Comparison of ENCODE assay signal across 15 mouse cellular contexts in genomic region chr4:114900866-114901642, GRCm38 (mm10). TPM values are rescaled to one million over a fixed set of nuclear protein-coding genes. Genes with fewer than 3 reads are reported as not detected.
DNase-seq lines count a peak whose midpoint lies in the region; ATAC-seq and TF ChIP-seq lines count a peak whose summit lies in the region.
"Had no signal": no experiment of that assay in that cellular context is flagged by ENCODE, and none has a peak within 500 bp of the region (broad histone marks: within the 10 kb centered on the region; RNA-seq: fewer than 3 reads in every experiment).

No protein-coding gene starts in this region.

- 0 out of 2 replicates have a peak, but pooled peaks have one; percentile 7 for ATAC-seq in hindbrain, embryonic 12.5 days (ENCODE audit: low FRiP score)
- no peak for ATAC-seq in hindbrain, embryonic 14.5 days (ENCODE audit: low FRiP score)
- ATAC-seq in neural tube, embryonic 15.5 days (ENCODE audit: low FRiP score) = no peak
- no peak for ATAC-seq in embryonic facial prominence, embryonic 13.5 days (ENCODE audit: insufficient number of reproducible peaks, insufficient read depth, low FRiP score, low TSS enrichment, low read depth)
- ATAC-seq in limb, embryonic 14.5 days (ENCODE audit: low FRiP score, low read depth) = no peak
- ATAC-seq: liver, embryonic 12.5 days; lung, postnatal 0 days had no signal

- H3K27ac ChIP-seq in hindbrain, embryonic 12.5 days = no peak overlapping the region
- no peak overlapping the region for H3K27ac ChIP-seq in hindbrain, embryonic 14.5 days
- H3K27ac ChIP-seq in neural tube, embryonic 15.5 days (replicated peaks) = no peak overlapping the region
- H3K27ac ChIP-seq in embryonic facial prominence, embryonic 13.5 days = no peak overlapping the region
- H3K27ac ChIP-seq in limb, embryonic 14.5 days (replicated peaks; ENCODE audit: low read depth, low read length) = no peak overlapping the region
- H3K27ac ChIP-seq: gastrocnemius, adult 2 months; hindbrain, embryonic 15.5 days; left cerebral cortex, adult 2 months; liver, embryonic 12.5 days had no signal

- intact Hi-C loops in left cerebral cortex, postnatal 36 days (cut with DNase I) = no loop called here

- H3K4me1 ChIP-seq in hindbrain, embryonic 12.5 days = peaks cover 15% of the 10 kb centered on the region
- H3K4me1 ChIP-seq in hindbrain, embryonic 14.5 days (replicated peaks; ENCODE audit: control insufficient read depth, insufficient read depth, low read length) = no peaks in the 10 kb centered on the region
- no peaks in the 10 kb centered on the region for H3K4me1 ChIP-seq in neural tube, embryonic 15.5 days
- H3K4me1 ChIP-seq in embryonic facial prominence, embryonic 13.5 days = peaks cover 6% of the 10 kb centered on the region; the same call in 1 of the 2 replicates
- 0 out of 2 replicates have a peak, but pooled peaks cover 4% of the 10 kb centered on the region for H3K4me1 ChIP-seq in limb, embryonic 14.5 days (ENCODE audit: control insufficient read depth, insufficient read depth, low read length)
- H3K4me1 ChIP-seq: hindbrain, embryonic 15.5 days; liver, embryonic 12.5 days had no signal

- peak overlapping the region; percentile 46 for H3K4me2 ChIP-seq in hindbrain, embryonic 12.5 days (replicated peaks)
- no peak overlapping the region for H3K4me2 ChIP-seq in hindbrain, embryonic 14.5 days (replicated peaks)
- H3K4me2 ChIP-seq in neural tube, embryonic 15.5 days = no peak overlapping the region
- peak overlapping the region; percentile 60 for H3K4me2 ChIP-seq in embryonic facial prominence, embryonic 13.5 days
- H3K4me2 ChIP-seq in limb, embryonic 14.5 days (replicated peaks; ENCODE audit: low read depth, low read length, severe bottlenecking) = peak overlapping the region; percentile 44; the same call in 1 of the 2 replicates
- H3K4me2 ChIP-seq: hindbrain, embryonic 15.5 days; liver, embryonic 12.5 days had no signal

- H3K4me3 ChIP-seq in hindbrain, embryonic 12.5 days = peak overlapping the region; percentile 26; the same call in 1 of the 2 replicates
- H3K4me3 ChIP-seq in hindbrain, embryonic 14.5 days (replicated peaks; ENCODE audit: low read length) = no peak overlapping the region
- H3K4me3 ChIP-seq in neural tube, embryonic 15.5 days (replicated peaks) = no peak overlapping the region
- peak overlapping the region; percentile 37 for H3K4me3 ChIP-seq in embryonic facial prominence, embryonic 13.5 days
- H3K4me3 ChIP-seq in limb, embryonic 14.5 days (replicated peaks; ENCODE audit: low read length) = 0 out of 2 replicates have a peak overlapping the region, but pooled peaks have one; percentile 23
- H3K4me3 ChIP-seq: hindbrain, embryonic 15.5 days; left cerebral cortex, adult 2 months had no signal

- no peaks in the 10 kb centered on the region for H3K9me3 ChIP-seq in hindbrain, embryonic 12.5 days (replicated peaks)
- H3K9me3 ChIP-seq in hindbrain, embryonic 14.5 days (ENCODE audit: control insufficient read depth, low read length) = no peaks in the 10 kb centered on the region
- H3K9me3 ChIP-seq in neural tube, embryonic 15.5 days (replicated peaks) = no peaks in the 10 kb centered on the region
- no peaks in the 10 kb centered on the region for H3K9me3 ChIP-seq in embryonic facial prominence, embryonic 13.5 days
- no peaks in the 10 kb centered on the region for H3K9me3 ChIP-seq in limb, embryonic 14.5 days (ENCODE audit: control insufficient read depth, low read length)
- H3K9me3 ChIP-seq: hindbrain, embryonic 15.5 days; liver, embryonic 12.5 days had no signal

- H3K36me3 ChIP-seq in hindbrain, embryonic 12.5 days = no peaks in the 10 kb centered on the region
- no peaks in the 10 kb centered on the region for H3K36me3 ChIP-seq in hindbrain, embryonic 14.5 days (replicated peaks; ENCODE audit: control insufficient read depth, insufficient read depth)
- no peaks in the 10 kb centered on the region for H3K36me3 ChIP-seq in neural tube, embryonic 15.5 days
- H3K36me3 ChIP-seq in embryonic facial prominence, embryonic 13.5 days = no peaks in the 10 kb centered on the region
- H3K36me3 ChIP-seq in limb, embryonic 14.5 days (ENCODE audit: control insufficient read depth, insufficient read depth, low read length) = no peaks in the 10 kb centered on the region
- H3K36me3 ChIP-seq: hindbrain, embryonic 15.5 days; liver, embryonic 12.5 days had no signal

- 2% methylated on average over 33 of the region's 33 CpGs for WGBS in hindbrain, embryonic 12.5 days
- WGBS in hindbrain, embryonic 14.5 days = 2% methylated on average over 33 of the region's 33 CpGs
- 2% methylated on average over 33 of the region's 33 CpGs for WGBS in neural tube, embryonic 15.5 days
- WGBS in embryonic facial prominence, embryonic 13.5 days = 3% methylated on average over 33 of the region's 33 CpGs
- WGBS in limb, embryonic 14.5 days = 5% methylated on average over 33 of the region's 33 CpGs

- no peak for DNase-seq in hindbrain, embryonic 14.5 days (ENCODE audit: low spot score)
- DNase-seq in neural tube, embryonic 10.5 days (ENCODE audit: extremely low spot score, low spot score) = peak; percentile 49
- no peak for DNase-seq in limb, embryonic 14.5 days (ENCODE audit: low spot score)
- DNase-seq in left cerebral cortex, postnatal 36 days (ENCODE audit: low spot score in 2 of 2) = no peak
- DNase-seq in spleen, postnatal 4 days (ENCODE audit: low spot score in 2 of 2) = no peak
- DNase-seq: cerebellum, adult 9-10 months; gastrocnemius, adult 2 months had no signal

- no peak overlapping the region for H3K9ac ChIP-seq in hindbrain, embryonic 12.5 days
- H3K9ac ChIP-seq in hindbrain, embryonic 14.5 days = no peak overlapping the region
- H3K9ac ChIP-seq in neural tube, embryonic 15.5 days (replicated peaks) = no peak overlapping the region
- 0 out of 2 replicates have a peak overlapping the region, but pooled peaks have one; percentile 32 for H3K9ac ChIP-seq in embryonic facial prominence, embryonic 13.5 days
- no peak overlapping the region for H3K9ac ChIP-seq in limb, embryonic 14.5 days (ENCODE audit: low read depth, low read length, severe bottlenecking)
- H3K9ac ChIP-seq: hindbrain, embryonic 15.5 days; liver, embryonic 12.5 days had no signal

- H3K27me3 ChIP-seq in hindbrain, embryonic 12.5 days = peaks cover 96% of the 10 kb centered on the region
- H3K27me3 ChIP-seq in hindbrain, embryonic 14.5 days (ENCODE audit: control insufficient read depth, insufficient read depth, low read length) = peaks cover 94% of the 10 kb centered on the region
- H3K27me3 ChIP-seq in neural tube, embryonic 15.5 days (replicated peaks) = peaks cover 95% of the 10 kb centered on the region
- H3K27me3 ChIP-seq in embryonic facial prominence, embryonic 13.5 days = peaks cover 99% of the 10 kb centered on the region
- peaks cover 84% of the 10 kb centered on the region for H3K27me3 ChIP-seq in limb, embryonic 14.5 days (ENCODE audit: control insufficient read depth, insufficient read depth, low read length)

- no peak for TF ChIP-seq POLR2A in limb, embryonic 14.5 days (IDR thresholded peaks at IDR 0.05; ENCODE audit: borderline replicate concordance, extremely low read depth, insufficient read depth, insufficient read length)

RNA-seq across cellular contexts. Expression of gene Foxd2, which starts 7.6 kb away (rescaled TPM):
- 2.2 and 2.8 TPM in 2 replicates for polyA plus RNA-seq in hindbrain, embryonic 12.5 days (2016; fragmentation: Nextera tagmentation; extraction: Ambion mirVana)
- 0.16 TPM in 1 of 2 replicates, not detected in the other for polyA plus RNA-seq in hindbrain, embryonic 14.5 days (2014; fragmentation: Nextera tagmentation; extraction: Ambion mirVana)
- polyA plus RNA-seq in neural tube, embryonic 15.5 days (2015; fragmentation: Nextera tagmentation; extraction: Ambion mirVana) = 0.28 and 0.36 TPM in 2 replicates
- 1.8 and 2.0 TPM in 2 replicates for polyA plus RNA-seq in embryonic facial prominence, embryonic 13.5 days (2015; fragmentation: Nextera tagmentation; extraction: Ambion mirVana)
- 3.9 and 6.6 TPM in 2 replicates for polyA plus RNA-seq in limb, embryonic 14.5 days (2012; rRNA removed)
- polyA plus RNA-seq in limb, embryonic 14.5 days (2014; fragmentation: Nextera tagmentation; extraction: Ambion mirVana) = 1.2 and 1.5 TPM in 2 replicates
- under 1 TPM; 0.27 to 0.39 TPM for total RNA-seq in left cerebral cortex, postnatal 36 days (2021)
- polyA plus RNA-seq: stomach, embryonic 16.5 days had no signal

RNA-seq across cellular contexts. Expression of gene Foxe3, which starts 24.8 kb away (rescaled TPM):
- polyA plus RNA-seq in hindbrain, embryonic 12.5 days (2016; fragmentation: Nextera tagmentation; extraction: Ambion mirVana) = not detected in 2 replicates
- polyA plus RNA-seq in hindbrain, embryonic 14.5 days (2014; fragmentation: Nextera tagmentation; extraction: Ambion mirVana) = not detected in 2 replicates
- polyA plus RNA-seq in neural tube, embryonic 15.5 days (2015; fragmentation: Nextera tagmentation; extraction: Ambion mirVana) = not detected in 2 replicates
- not detected in 2 replicates for polyA plus RNA-seq in embryonic facial prominence, embryonic 13.5 days (2015; fragmentation: Nextera tagmentation; extraction: Ambion mirVana)
- not detected in 2 replicates for polyA plus RNA-seq in limb, embryonic 14.5 days (2012; rRNA removed)
- polyA plus RNA-seq in limb, embryonic 14.5 days (2014; fragmentation: Nextera tagmentation; extraction: Ambion mirVana) = not detected in 2 replicates
- total RNA-seq in left cerebral cortex, postnatal 36 days (2021) = not detected
- total RNA-seq: gastrocnemius, adult 2 months; left cerebral cortex, adult 2 months had no signal
- polyA plus RNA-seq: hindbrain, embryonic 15.5 days; liver, embryonic 12.5 days; lung, postnatal 0 days; stomach, embryonic 16.5 days had no signal

Comparison
In these comparisons a context has a peak if more than half of its experiments do, and no peak if none do; other contexts are left out.
1. H3K4me2 ChIP-seq: peak in hindbrain, embryonic 12.5 days (single experiment), embryonic facial prominence, embryonic 13.5 days (single experiment) and limb, embryonic 14.5 days (single experiment); none in hindbrain, embryonic 14.5 days (single experiment) and neural tube, embryonic 15.5 days (single experiment).
2. H3K4me3 ChIP-seq: peak in hindbrain, embryonic 12.5 days (single experiment), embryonic facial prominence, embryonic 13.5 days (single experiment) and limb, embryonic 14.5 days (single experiment); none in hindbrain, embryonic 14.5 days (single experiment) and neural tube, embryonic 15.5 days (single experiment).